Mouse (Mus musculus): ENCODE measurements around the gene Exoc3l.

DNA sequence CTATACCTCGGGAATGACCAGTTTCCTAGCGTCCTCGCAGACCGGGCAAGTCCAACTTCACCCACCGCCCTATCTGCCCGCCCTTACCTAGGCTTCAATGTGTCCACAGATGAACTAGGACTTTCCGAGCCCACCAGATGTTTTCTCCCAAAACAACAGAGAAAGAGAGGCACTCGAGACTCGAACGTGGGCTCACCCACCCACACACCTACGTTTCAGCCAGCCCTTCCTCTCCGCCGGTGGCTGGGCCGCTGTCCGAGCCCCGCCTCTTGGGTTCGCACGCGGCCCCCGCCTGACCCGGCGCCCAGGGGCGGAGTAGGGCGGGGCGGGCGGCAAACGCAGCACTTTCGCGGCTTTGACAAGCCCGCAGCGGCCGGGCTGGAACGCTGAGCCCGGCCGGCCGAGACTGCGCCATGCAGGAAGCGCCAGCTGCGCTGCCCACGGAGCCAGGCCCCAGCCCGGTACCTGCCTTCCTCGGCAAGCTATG lies 26.4 kb downstream of the Exoc3l start, which contains the start of gene Hsf4:
- peak; percentile 32; the same call in 1 of the 2 replicates for TF ChIP-seq POLR2A (IDR thresholded peaks at IDR 0.05; ENCODE audit: borderline replicate concordance, control insufficient read depth, low read depth, low read length)
- no peak for TF ChIP-seq CTCF (IDR thresholded peaks at IDR 0.05; ENCODE audit: control insufficient read depth, insufficient read depth, low read length)

All from bone marrow, adult 2 months (tissue).